Mouse (Mus musculus): ENCODE data around the gene Fundc2. TPM values are rescaled to one million over a fixed set of nuclear protein-coding genes. Genes with fewer than 3 reads are reported as not detected.

Gene Fundc2
- polyA plus RNA-seq (2012; rRNA removed; ENCODE audit: low replicate concordance): 4.8 and 26.4 TPM in 2 replicates

GRCm38 (mm10) chrX:75382195-75382771 is at the start of gene Fundc2, which contains the start of gene F8:
TSS of gene Fundc2 (plus strand) at chrX:75382399.
TSS of gene F8 (minus strand) at chrX:75382615.

GRCm38 (mm10) chrX:75415936-75416785 is 34.0 kb downstream of the Fundc2 start, which contains the start of the genes Cmc4, Mtcp1 and Brcc3:
TSS of gene Cmc4 (minus strand) at chrX:75416584.
TSS of gene Mtcp1 (minus strand) at chrX:75416588.
TSS of gene Brcc3 (plus strand) at chrX:75416628.

Other genes starting within 250 kb of the Fundc2 start
- not detected in 2 replicates for gene Smim9, start 218.6 kb upstream of the Fundc2 start, polyA plus RNA-seq (2012; rRNA removed; ENCODE audit: low replicate concordance)
- gene F8, start 216 bp downstream of the Fundc2 start, polyA plus RNA-seq (2012; rRNA removed; ENCODE audit: low replicate concordance): 0.75 and 2.3 TPM in 2 replicates
- gene Cmc4, start 34.2 kb downstream of the Fundc2 start, polyA plus RNA-seq (2012; rRNA removed; ENCODE audit: low replicate concordance): 2.0 and 2.1 TPM in 2 replicates
- gene Mtcp1, start 34.2 kb downstream of the Fundc2 start, polyA plus RNA-seq (2012; rRNA removed; ENCODE audit: low replicate concordance): 3.5 and 7.1 TPM in 2 replicates
- 3.6 and 13.6 TPM in 2 replicates for gene Brcc3, start 34.2 kb downstream of the Fundc2 start, polyA plus RNA-seq (2012; rRNA removed; ENCODE audit: low replicate concordance)
- 0.87 and 4.0 TPM in 2 replicates for gene Vbp1, start 131.9 kb downstream of the Fundc2 start, polyA plus RNA-seq (2012; rRNA removed; ENCODE audit: low replicate concordance)
- gene Rab39b, start 195.8 kb downstream of the Fundc2 start, polyA plus RNA-seq (2012; rRNA removed; ENCODE audit: low replicate concordance): 0.09 and 0.14 TPM in 2 replicates